ENCODE assay signal across 8 mouse cellular contexts in the genomic region with DNA sequence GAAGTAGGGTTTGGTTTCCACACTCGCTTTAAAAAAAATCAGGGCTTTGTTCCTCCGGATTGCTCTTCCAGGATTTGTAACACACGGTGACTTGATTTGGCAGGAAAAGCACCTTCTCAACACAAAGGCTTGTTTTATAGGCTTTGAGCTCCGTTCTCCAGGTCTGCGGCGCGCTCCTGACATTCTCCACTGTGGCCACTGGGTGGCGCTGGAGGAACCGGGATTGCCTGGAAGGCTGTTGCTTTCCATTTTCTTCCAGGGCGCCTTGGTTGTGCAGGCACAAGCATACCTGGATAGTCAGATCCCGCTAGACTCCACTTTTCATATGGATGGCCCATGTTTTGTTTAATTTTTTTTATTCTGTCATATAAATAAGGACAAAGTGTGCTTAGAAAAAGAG. TPM values are rescaled to one million over a fixed set of nuclear protein-coding genes. Genes with fewer than 3 reads are reported as not detected.
DNase-seq lines count a peak whose midpoint lies in the region; ATAC-seq and TF ChIP-seq lines count a peak whose summit lies in the region.

No protein-coding gene starts in this region.

- ATAC-seq in embryonic facial prominence, embryonic 13.5 days (ENCODE audit: insufficient number of reproducible peaks, insufficient read depth, low FRiP score, low TSS enrichment, low read depth) = peak; percentile 57; the same call in 1 of the 2 replicates
- ATAC-seq in kidney, embryonic 14.5 days (ENCODE audit: low FRiP score, low TSS enrichment) = peak; percentile 72; the same call in 1 of the 2 replicates
- peak; percentile 76 for ATAC-seq in limb, embryonic 14.5 days (ENCODE audit: low FRiP score, low read depth)
- ATAC-seq in neural tube, embryonic 12.5 days (ENCODE audit: low FRiP score, low read depth) = no peak
- ATAC-seq in stomach, postnatal 0 days (ENCODE audit: low FRiP score, low TSS enrichment) = peak; percentile 61; the same call in 1 of the 2 replicates

- no peaks in the 10 kb centered on the region for H3K36me3 ChIP-seq in embryonic facial prominence, embryonic 13.5 days
- no peaks in the 10 kb centered on the region for H3K36me3 ChIP-seq in heart, adult 2 months (ENCODE audit: control insufficient read depth, insufficient read depth, low read length)
- H3K36me3 ChIP-seq in kidney, embryonic 14.5 days (ENCODE audit: control insufficient read depth, insufficient read depth, low read length) = no peaks in the 10 kb centered on the region
- H3K36me3 ChIP-seq in limb, embryonic 14.5 days (ENCODE audit: control insufficient read depth, insufficient read depth, low read length) = no peaks in the 10 kb centered on the region
- no peaks in the 10 kb centered on the region for H3K36me3 ChIP-seq in neural tube, embryonic 12.5 days
- H3K36me3 ChIP-seq in stomach, postnatal 0 days (ENCODE audit: control insufficient read depth, insufficient read depth, low read length) = no peaks in the 10 kb centered on the region

- H3K4me2 ChIP-seq in embryonic facial prominence, embryonic 13.5 days = peak overlapping the region; percentile 49
- no peak overlapping the region; the same call in 1 of the 2 replicates for H3K4me2 ChIP-seq in kidney, embryonic 14.5 days (replicated peaks; ENCODE audit: low read depth, low read length)
- H3K4me2 ChIP-seq in limb, embryonic 14.5 days (replicated peaks; ENCODE audit: low read depth, low read length, severe bottlenecking) = peak overlapping the region; percentile 37
- peak overlapping the region; percentile 33; the same call in 1 of the 2 replicates for H3K4me2 ChIP-seq in neural tube, embryonic 12.5 days (replicated peaks)
- H3K4me2 ChIP-seq in stomach, postnatal 0 days (replicated peaks; ENCODE audit: low read depth) = no peak overlapping the region

- no peaks in the 10 kb centered on the region for H3K9me3 ChIP-seq in embryonic facial prominence, embryonic 13.5 days
- no peaks in the 10 kb centered on the region for H3K9me3 ChIP-seq in kidney, embryonic 14.5 days (ENCODE audit: control insufficient read depth, low read length)
- no peaks in the 10 kb centered on the region for H3K9me3 ChIP-seq in limb, embryonic 14.5 days (ENCODE audit: control insufficient read depth, low read length)
- H3K9me3 ChIP-seq in neural tube, embryonic 12.5 days = no peaks in the 10 kb centered on the region
- H3K9me3 ChIP-seq in stomach, postnatal 0 days (ENCODE audit: control insufficient read depth, low read length) = no peaks in the 10 kb centered on the region

- TF ChIP-seq EP300 in heart, adult 2 months (IDR thresholded peaks at IDR 0.05; ENCODE audit: insufficient read depth, low read depth, low read length) = 0 out of 2 replicates have a peak, but pooled peaks have one; percentile 71
- TF ChIP-seq EP300 in stomach, postnatal 0 days (optimal IDR thresholded peaks at IDR 0.05) = no peak

- H3K27ac ChIP-seq in embryonic facial prominence, embryonic 13.5 days = peak overlapping the region; percentile 48; the same call in 1 of the 2 replicates
- no peak overlapping the region for H3K27ac ChIP-seq in heart, adult 2 months
- H3K27ac ChIP-seq in kidney, embryonic 14.5 days (ENCODE audit: low read depth, low read length) = no peak overlapping the region
- peak overlapping the region; percentile 52; the same call in 1 of the 2 replicates for H3K27ac ChIP-seq in limb, embryonic 14.5 days (replicated peaks; ENCODE audit: low read depth, low read length)
- no peak overlapping the region for H3K27ac ChIP-seq in neural tube, embryonic 12.5 days
- H3K27ac ChIP-seq in stomach, postnatal 0 days (replicated peaks) = no peak overlapping the region

- H3K9ac ChIP-seq in embryonic facial prominence, embryonic 13.5 days = peak overlapping the region; percentile 11; the same call in 1 of the 2 replicates
- H3K9ac ChIP-seq in heart, adult 2 months (ENCODE audit: low read depth, low read length) = no peak overlapping the region
- 0 out of 2 replicates have a peak overlapping the region, but pooled peaks have one; percentile 12 for H3K9ac ChIP-seq in kidney, embryonic 14.5 days (ENCODE audit: low read depth, low read length)
- H3K9ac ChIP-seq in limb, embryonic 14.5 days (ENCODE audit: low read depth, low read length, severe bottlenecking) = peak overlapping the region; percentile 35; the same call in 1 of the 2 replicates
- no peak overlapping the region for H3K9ac ChIP-seq in neural tube, embryonic 12.5 days
- H3K9ac ChIP-seq in stomach, postnatal 0 days (ENCODE audit: low read length) = no peak overlapping the region

- peak; percentile 99 for TF ChIP-seq CTCF in heart, adult 2 months (IDR thresholded peaks at IDR 0.05)
- peak; percentile 97 for TF ChIP-seq CTCF in stomach, postnatal 0 days (IDR thresholded peaks at IDR 0.05; ENCODE audit: low read depth)

- no peaks in the 10 kb centered on the region; the same call in 1 of the 2 replicates for H3K4me1 ChIP-seq in embryonic facial prominence, embryonic 13.5 days
- peaks cover 3% of the 10 kb centered on the region; the same call in 1 of the 2 replicates for H3K4me1 ChIP-seq in heart, adult 2 months (ENCODE audit: control insufficient read depth, insufficient read depth, low read length)
- H3K4me1 ChIP-seq in kidney, embryonic 14.5 days (ENCODE audit: control insufficient read depth, insufficient read depth, low read length) = 0 out of 2 replicates have a peak, but pooled peaks cover 4% of the 10 kb centered on the region
- H3K4me1 ChIP-seq in limb, embryonic 14.5 days (ENCODE audit: control insufficient read depth, insufficient read depth, low read length) = peaks cover 5% of the 10 kb centered on the region; the same call in 1 of the 2 replicates
- H3K4me1 ChIP-seq in neural tube, embryonic 12.5 days = peaks cover 9% of the 10 kb centered on the region; the same call in 1 of the 2 replicates
- H3K4me1 ChIP-seq in stomach, postnatal 0 days (replicated peaks; ENCODE audit: control insufficient read depth, insufficient read depth) = no peaks in the 10 kb centered on the region

- no peaks in the 10 kb centered on the region for H3K79me2 ChIP-seq in heart, adult 2 months (replicated peaks; ENCODE audit: control insufficient read depth, insufficient read depth, low read length)

- DNase-seq in 416B (ENCODE audit: low read depth) = peak; percentile 69
- peak; percentile 87 to 88 for DNase-seq in adrenal gland, postnatal 36 days
- DNase-seq in heart, adult 2 months = peak; percentile 79 to 90
- DNase-seq in limb, embryonic 14.5 days (ENCODE audit: low spot score) = peak; percentile 75
- DNase-seq in stomach, postnatal 0 days (ENCODE audit: low spot score) = peak; percentile 89

- TF ChIP-seq POLR2A in heart, adult 2 months (IDR thresholded peaks at IDR 0.05; ENCODE audit: insufficient read depth, low read depth, low read length) = no peak
- TF ChIP-seq POLR2A in limb, embryonic 14.5 days (IDR thresholded peaks at IDR 0.05; ENCODE audit: borderline replicate concordance, extremely low read depth, insufficient read depth, insufficient read length) = no peak

- peak overlapping the region; percentile 18 for H3K4me3 ChIP-seq in embryonic facial prominence, embryonic 13.5 days
- H3K4me3 ChIP-seq in heart, adult 2 months = no peak overlapping the region
- H3K4me3 ChIP-seq in kidney, embryonic 14.5 days (ENCODE audit: low read length) = no peak overlapping the region
- H3K4me3 ChIP-seq in limb, embryonic 14.5 days (replicated peaks; ENCODE audit: low read length) = peak overlapping the region; percentile 9; the same call in 1 of the 2 replicates
- no peak overlapping the region for H3K4me3 ChIP-seq in neural tube, embryonic 12.5 days
- no peak overlapping the region for H3K4me3 ChIP-seq in stomach, postnatal 0 days (ENCODE audit: low read depth, low read length)

- 4% methylated on average over 11 of the region's 11 CpGs for WGBS in embryonic facial prominence, embryonic 13.5 days
- 5% methylated on average over 11 of the region's 11 CpGs for WGBS in heart, adult 2 months
- WGBS in kidney, embryonic 14.5 days = 9% methylated on average over 11 of the region's 11 CpGs
- WGBS in limb, embryonic 14.5 days = 8% methylated on average over 11 of the region's 11 CpGs
- 9% methylated on average over 11 of the region's 11 CpGs for WGBS in neural tube, embryonic 12.5 days
- WGBS in stomach, postnatal 0 days = 7% methylated on average over 11 of the region's 11 CpGs

- intact Hi-C loops in heart, adult 2 months (cut with DNase I) = loop anchor here (5.0 kb wide), 3 partner anchors 84 to 274 kb away; no protein-coding TSS in a partner anchor

- H3K27me3 ChIP-seq in embryonic facial prominence, embryonic 13.5 days = no peaks in the 10 kb centered on the region
- no peaks in the 10 kb centered on the region for H3K27me3 ChIP-seq in heart, adult 2 months (ENCODE audit: control insufficient read depth, insufficient read depth, low read length)
- H3K27me3 ChIP-seq in kidney, embryonic 14.5 days (ENCODE audit: control insufficient read depth, insufficient read depth, low read length) = no peaks in the 10 kb centered on the region
- H3K27me3 ChIP-seq in limb, embryonic 14.5 days (ENCODE audit: control insufficient read depth, insufficient read depth, low read length) = no peaks in the 10 kb centered on the region; the same call in 1 of the 2 replicates
- H3K27me3 ChIP-seq in neural tube, embryonic 12.5 days (replicated peaks) = peaks cover 10% of the 10 kb centered on the region
- H3K27me3 ChIP-seq in stomach, postnatal 0 days (ENCODE audit: control insufficient read depth, insufficient read depth, low read length) = no peaks in the 10 kb centered on the region

RNA-seq across cellular contexts. Expression of a gene that starts 29.7 kb away (rescaled TPM):
- 10 to 100 TPM; 13.9 to 16.2 TPM for total RNA-seq in adrenal gland, postnatal 36 days (2021)
- 26.5 and 27.9 TPM in 2 replicates for polyA plus RNA-seq in embryonic facial prominence, embryonic 13.5 days (2015; fragmentation: Nextera tagmentation; extraction: Ambion mirVana)
- 1 to 10 TPM; 7.9 to 8.5 TPM for total RNA-seq in heart, adult 2 months (2021)
- 3.2 and 3.9 TPM in 2 replicates for polyA plus RNA-seq in heart, adult 2 months (2012; rRNA removed)
- 26.0 and 33.7 TPM in 2 replicates for polyA plus RNA-seq in kidney, embryonic 14.5 days (2014; fragmentation: Nextera tagmentation; extraction: Ambion mirVana)
- polyA plus RNA-seq in limb, embryonic 14.5 days (2012; rRNA removed) = 11.6 and 13.5 TPM in 2 replicates
- polyA plus RNA-seq in limb, embryonic 14.5 days (2014; fragmentation: Nextera tagmentation; extraction: Ambion mirVana) = 22.3 and 25.9 TPM in 2 replicates
- polyA plus RNA-seq in neural tube, embryonic 12.5 days (2016; fragmentation: Nextera tagmentation; extraction: Ambion mirVana) = 43.3 and 45.1 TPM in 2 replicates
- 13.0 and 13.1 TPM in 2 replicates for polyA plus RNA-seq in stomach, postnatal 0 days (2015; fragmentation: Nextera tagmentation; extraction: Ambion mirVana)

Comparison
In these comparisons a context has a peak if more than half of its experiments do, and no peak if none do; other contexts are left out.
1. H3K27ac ChIP-seq: peak in embryonic facial prominence, embryonic 13.5 days (single experiment) and limb, embryonic 14.5 days (single experiment); none in heart, adult 2 months (single experiment), kidney, embryonic 14.5 days (single experiment), neural tube, embryonic 12.5 days (single experiment) and stomach, postnatal 0 days (single experiment).
2. H3K4me2 ChIP-seq: peak in embryonic facial prominence, embryonic 13.5 days (single experiment), limb, embryonic 14.5 days (single experiment) and neural tube, embryonic 12.5 days (single experiment); none in kidney, embryonic 14.5 days (single experiment) and stomach, postnatal 0 days (single experiment).
3. H3K4me3 ChIP-seq: peak in embryonic facial prominence, embryonic 13.5 days (single experiment) and limb, embryonic 14.5 days (single experiment); none in heart, adult 2 months (single experiment), kidney, embryonic 14.5 days (single experiment), neural tube, embryonic 12.5 days (single experiment) and stomach, postnatal 0 days (single experiment).
4. H3K9ac ChIP-seq: peak in embryonic facial prominence, embryonic 13.5 days (single experiment), kidney, embryonic 14.5 days (single experiment) and limb, embryonic 14.5 days (single experiment); none in heart, adult 2 months (single experiment), neural tube, embryonic 12.5 days (single experiment) and stomach, postnatal 0 days (single experiment).
5. Peak in every context shown above with its lines, with median percentiles within 50 percentile points of each other: DNase-seq.